Mouse (Mus musculus) hindbrain, embryonic 10.5 days (tissue): Measurements from ENCODE around the gene Nhlh2. TPM values are rescaled to one million over a fixed set of nuclear protein-coding genes. Genes with fewer than 3 reads are reported as not detected.

ENCODE experiments used
- DNase-seq: peaks from one replicate; pipeline ENCODE4 v3.0.0-alpha.2; 2017; ENCODE audit warnings: low spot score
- H3K27ac ChIP-seq: fragments of 300-500 bp; sonication (generic); 2 replicates; pipeline ENCODE4 v1.5.1; 2016; ENCODE audit warnings: mild to moderate bottlenecking, moderate library complexity
- H3K27me3 ChIP-seq: fragments of 300-500 bp; sonication (generic); 2 replicates; pipeline ENCODE4 v1.6.1; 2016; ENCODE audit warnings: mild to moderate bottlenecking; ENCODE audit not compliant: poor library complexity, insufficient read depth, severe bottlenecking
- H3K36me3 ChIP-seq: fragments of 300-500 bp; sonication (generic); 2 replicates; pipeline ENCODE4 v1.6.1; 2016; ENCODE audit warnings: mild to moderate bottlenecking, moderate library complexity
- H3K4me1 ChIP-seq: fragments of 300-500 bp; sonication (generic); replicated peaks from 2 replicates; pipeline ENCODE4 v1.6.1; 2016; ENCODE audit warnings: mild to moderate bottlenecking
- H3K4me3 ChIP-seq: fragments of 300-500 bp; sonication (generic); 2 replicates; pipeline ENCODE4 v1.5.1; 2016; ENCODE audit warnings: mild to moderate bottlenecking, moderate library complexity
- H3K9me3 ChIP-seq: fragments of 300-500 bp; sonication (generic); 2 replicates; pipeline ENCODE4 v1.6.1; 2016; ENCODE audit warnings: mild to moderate bottlenecking, moderate library complexity
- WGBS: fragments of 180-500 bp; shearing (Covaris S2); methylation state at CpG from one replicate; pipeline ENCODE4 v1.1.7; 2016; 5-methylcytosine and 5-hydroxymethylcytosine counted together
- polyA plus RNA-seq: library from polyadenylated mRNA; unstranded; fragments of >200 nt; fragmentation: Nextera tagmentation; extraction: Ambion mirVana; gene quantifications from 2 replicates; pipeline ENCODE4 v1.2.1, GENCODE M21; 2016

Gene Nhlh2
- polyA plus RNA-seq, 1 experiment from 2014 or later: 152 TPM

DNA sequence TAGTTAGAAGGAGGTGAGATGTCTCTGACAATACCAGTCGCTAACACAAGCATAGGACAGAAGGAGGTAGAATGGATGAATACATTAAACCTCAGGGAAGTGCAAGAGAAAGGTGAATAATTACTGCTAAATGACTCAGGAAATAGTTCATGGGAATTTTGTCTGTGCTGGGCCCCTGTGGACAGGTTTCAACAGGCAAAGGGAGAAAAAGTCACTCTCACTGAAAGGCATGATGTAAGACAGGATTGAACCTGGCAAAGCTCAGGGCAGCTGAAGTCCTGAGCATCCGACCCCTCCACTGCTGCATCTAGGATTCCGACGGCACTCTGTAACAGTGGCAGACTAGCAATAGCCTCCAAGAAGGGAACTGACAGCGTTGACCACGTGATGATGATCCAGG lies 28.7 kb downstream of the Nhlh2 start:
- DNase-seq: no peak
- H3K27me3 ChIP-seq: no peaks in the 10 kb centered on the region; the same call in 1 of the 2 replicates
- H3K4me1 ChIP-seq: peaks cover 6% of the 10 kb centered on the region; the same call in 1 of the 2 replicates
- 71% methylated on average over 6 of the region's 6 CpGs for WGBS
- peaks cover 7% of the 10 kb centered on the region; the same call in 1 of the 2 replicates for H3K9me3 ChIP-seq
- no peaks in the 10 kb centered on the region for H3K36me3 ChIP-seq
- no peak overlapping the region for H3K4me3 ChIP-seq
- H3K27ac ChIP-seq: no peak overlapping the region

DNA sequence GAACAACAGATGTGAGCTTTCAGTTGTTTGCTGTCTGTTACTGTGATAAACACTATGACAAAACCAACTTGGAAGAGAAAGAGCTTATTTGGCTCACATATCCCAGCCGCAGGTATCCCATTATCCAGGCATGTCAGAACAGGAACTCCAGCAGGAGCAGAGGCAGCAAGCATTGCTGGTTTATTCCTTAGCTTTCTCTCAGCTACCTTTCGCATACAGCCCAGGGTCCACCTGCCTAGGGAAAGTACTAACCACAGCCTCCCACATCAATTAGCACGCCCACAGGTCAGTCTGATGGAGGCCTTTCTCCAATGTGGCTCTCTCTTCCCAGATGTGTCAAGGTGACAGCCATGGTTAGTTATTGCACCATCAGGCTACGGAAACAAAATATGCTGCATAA lies 31.8 kb downstream of the Nhlh2 start:
- Histone ChIP-seq H3K27me3 (peaks cover 4% of the 10 kb centered on the region; the same call in 1 of the 2 replicates), H3K4me1 (peaks cover 6% of the 10 kb centered on the region; the same call in 1 of the 2 replicates), H3K9me3 (peaks cover 7% of the 10 kb centered on the region; the same call in 1 of the 2 replicates), H3K27ac (no peak overlapping the region), H3K36me3 (no peaks in the 10 kb centered on the region), H3K4me3 (no peak overlapping the region)
- DNase-seq: no peak
- WGBS: 89% methylated on average over 4 of the region's 4 CpGs

DNA sequence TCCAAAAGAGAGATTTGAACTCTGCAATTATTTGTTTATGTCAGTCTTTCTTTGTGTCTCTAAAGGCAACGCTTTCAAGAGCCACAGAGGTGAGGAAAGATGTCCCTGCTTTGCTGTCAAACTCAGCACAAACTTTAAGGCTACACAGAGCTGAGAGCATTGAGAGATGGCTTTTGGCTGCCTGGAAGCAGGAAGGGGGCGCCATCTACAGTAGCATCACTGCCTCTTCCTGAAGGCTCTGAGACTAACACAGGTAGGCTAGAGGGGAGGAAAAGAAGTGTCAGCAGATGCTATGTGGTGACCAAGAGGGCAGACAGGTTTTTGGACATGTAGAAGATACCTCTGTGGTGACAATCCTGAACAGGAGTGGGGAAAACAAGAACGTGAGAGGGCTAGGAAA lies 35.2 kb downstream of the Nhlh2 start:
- Histone ChIP-seq H3K27ac (0 out of 2 replicates have a peak overlapping the region, but pooled peaks have one; percentile 12), H3K27me3 (peaks cover 4% of the 10 kb centered on the region; the same call in 1 of the 2 replicates), H3K36me3 (no peaks in the 10 kb centered on the region), H3K4me1 (peaks cover 21% of the 10 kb centered on the region), H3K9me3 (no peaks in the 10 kb centered on the region), H3K4me3 (no peak overlapping the region)
- no peak for DNase-seq
- 34% methylated on average over 3 of the region's 3 CpGs for WGBS

DNA sequence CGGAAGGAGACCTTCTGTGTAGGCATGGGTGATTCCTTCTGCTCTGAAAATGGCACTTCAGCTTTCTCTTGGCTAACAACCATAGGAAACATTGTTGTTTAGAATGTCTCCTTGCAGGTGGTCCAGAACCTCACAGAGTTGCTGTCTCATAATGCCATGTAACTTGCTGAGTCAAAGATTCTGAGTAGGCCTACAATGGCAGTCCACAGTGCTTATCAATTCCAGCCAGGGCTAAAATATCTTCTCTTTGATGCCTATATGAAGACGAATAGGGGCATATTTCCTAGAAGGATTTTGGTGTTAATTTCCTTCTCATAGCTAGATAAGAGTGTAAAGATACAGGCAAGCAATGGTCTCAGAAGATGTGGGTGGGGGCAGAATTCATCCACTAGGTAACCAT lies 37.7 kb downstream of the Nhlh2 start:
- H3K4me3 ChIP-seq: no peak overlapping the region
- 0 out of 2 replicates have a peak overlapping the region, but pooled peaks have one; percentile 29 for H3K27ac ChIP-seq
- 0 out of 2 replicates have a peak, but pooled peaks cover 2% of the 10 kb centered on the region for H3K9me3 ChIP-seq
- no peak for DNase-seq
- H3K36me3 ChIP-seq: no peaks in the 10 kb centered on the region
- WGBS: 94% methylated on average over 2 of the region's 2 CpGs
- H3K4me1 ChIP-seq: peaks cover 27% of the 10 kb centered on the region
- H3K27me3 ChIP-seq: peaks cover 4% of the 10 kb centered on the region; the same call in 1 of the 2 replicates

DNA sequence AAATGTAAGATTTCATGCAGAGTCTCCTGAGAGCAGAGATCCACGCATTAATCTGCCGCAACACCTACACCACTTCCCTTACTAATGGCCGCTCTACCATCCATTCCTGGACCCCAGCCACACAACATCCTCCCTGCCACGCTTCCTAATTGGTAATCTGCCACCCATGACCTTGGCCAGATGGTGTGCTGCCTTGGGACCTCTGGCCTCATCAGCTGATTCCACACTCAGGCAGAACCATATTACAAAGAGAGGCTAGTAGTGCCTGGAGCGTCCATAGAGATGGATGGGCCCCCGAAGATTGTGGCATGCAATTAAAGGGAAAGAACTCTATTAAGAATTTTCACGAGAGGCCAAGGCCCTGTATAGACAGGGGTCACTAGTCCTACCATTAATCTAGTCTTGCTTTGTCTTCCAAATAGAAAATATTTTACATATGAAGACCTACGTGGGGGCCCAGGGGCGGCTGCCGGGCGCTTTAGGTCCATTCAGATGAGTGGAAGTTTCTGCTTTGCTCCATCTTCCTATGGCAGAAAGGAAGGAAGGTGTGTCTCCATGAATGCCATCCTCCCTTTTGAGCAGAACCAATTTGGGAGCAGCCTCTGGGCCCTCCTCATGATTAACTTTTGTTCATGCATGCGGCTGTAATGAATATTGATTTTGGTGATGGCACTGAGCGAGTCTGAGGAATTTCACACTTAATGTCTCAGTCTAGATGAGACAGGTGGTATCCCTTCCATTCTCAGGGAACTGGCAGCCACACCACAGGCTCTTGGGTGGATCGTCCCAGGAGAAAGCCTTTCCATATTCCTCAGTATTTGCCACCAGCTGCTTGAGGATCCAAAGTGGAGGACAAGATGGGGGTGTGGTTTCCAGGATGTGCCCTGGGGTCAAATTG lies 39.6 kb downstream of the Nhlh2 start:
- DNase-seq: peak; percentile 75
- Histone ChIP-seq H3K4me1 (peaks cover 43% of the 10 kb centered on the region), H3K36me3 (no peaks in the 10 kb centered on the region), H3K27me3 (peaks cover 4% of the 10 kb centered on the region; the same call in 1 of the 2 replicates), H3K9me3 (0 out of 2 replicates have a peak, but pooled peaks cover 2% of the 10 kb centered on the region), H3K27ac (peak overlapping the region; percentile 56; the same call in 1 of the 2 replicates), H3K4me3 (no peak overlapping the region)
- 58% methylated on average over 14 of the region's 14 CpGs for WGBS

DNA sequence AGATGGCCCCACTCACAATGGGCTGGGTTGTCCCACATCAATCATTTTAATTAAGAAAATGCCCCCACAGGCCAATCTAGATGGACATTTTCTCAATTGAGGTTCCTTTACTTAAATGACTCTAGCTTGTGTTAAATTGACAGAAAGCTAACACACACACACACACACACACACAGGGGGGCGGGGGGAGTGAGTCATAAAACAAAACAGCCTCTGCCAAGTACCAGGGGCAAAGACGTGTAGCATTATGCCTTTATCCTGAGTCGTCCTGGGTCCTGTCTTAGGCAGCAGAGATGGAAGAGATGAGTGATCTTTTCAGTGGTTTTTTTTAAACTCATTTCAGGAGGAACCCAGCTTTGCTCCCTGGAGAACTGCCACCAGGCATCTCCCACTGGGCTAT lies 42.2 kb downstream of the Nhlh2 start:
- DNase-seq: no peak
- H3K27ac ChIP-seq: peak overlapping the region; percentile 45

DNA sequence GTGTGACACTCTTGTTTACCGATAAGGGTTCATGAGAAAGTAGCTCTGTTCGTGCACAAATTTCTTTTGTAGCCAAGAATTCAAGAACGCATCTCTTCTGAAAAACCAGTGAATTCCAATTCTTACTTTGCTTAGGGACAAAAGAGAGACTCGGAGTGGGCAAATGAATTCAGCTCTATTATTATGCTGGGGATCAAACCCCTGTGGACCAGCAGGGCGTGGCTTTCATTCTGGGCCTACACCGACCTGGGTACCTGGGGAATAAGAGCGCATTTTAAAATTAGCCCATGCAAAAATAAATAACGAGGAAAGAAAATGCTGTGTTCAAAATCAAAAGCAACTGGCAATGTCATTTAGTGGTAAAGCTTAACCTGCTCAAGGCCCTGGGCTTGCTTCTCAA lies 43.4 kb downstream of the Nhlh2 start:
- DNase-seq: no peak
- H3K27me3 ChIP-seq: no peaks in the 10 kb centered on the region
- 28% methylated on average over 8 of the region's 8 CpGs for WGBS
- H3K36me3 ChIP-seq: no peaks in the 10 kb centered on the region
- H3K4me3 ChIP-seq: no peak overlapping the region
- H3K27ac ChIP-seq: peak overlapping the region; percentile 88
- peaks cover 76% of the 10 kb centered on the region for H3K4me1 ChIP-seq
- 0 out of 2 replicates have a peak, but pooled peaks cover 2% of the 10 kb centered on the region for H3K9me3 ChIP-seq

More for the DNA sequence above, 42.2 kb downstream of the Nhlh2 start:
- Histone ChIP-seq H3K36me3 (no peaks in the 10 kb centered on the region), H3K4me3 (no peak overlapping the region), H3K27me3 (no peaks in the 10 kb centered on the region), H3K9me3 (0 out of 2 replicates have a peak, but pooled peaks cover 2% of the 10 kb centered on the region), H3K4me1 (peaks cover 65% of the 10 kb centered on the region)
- WGBS: 58% methylated on average over 3 of the region's 3 CpGs

DNA sequence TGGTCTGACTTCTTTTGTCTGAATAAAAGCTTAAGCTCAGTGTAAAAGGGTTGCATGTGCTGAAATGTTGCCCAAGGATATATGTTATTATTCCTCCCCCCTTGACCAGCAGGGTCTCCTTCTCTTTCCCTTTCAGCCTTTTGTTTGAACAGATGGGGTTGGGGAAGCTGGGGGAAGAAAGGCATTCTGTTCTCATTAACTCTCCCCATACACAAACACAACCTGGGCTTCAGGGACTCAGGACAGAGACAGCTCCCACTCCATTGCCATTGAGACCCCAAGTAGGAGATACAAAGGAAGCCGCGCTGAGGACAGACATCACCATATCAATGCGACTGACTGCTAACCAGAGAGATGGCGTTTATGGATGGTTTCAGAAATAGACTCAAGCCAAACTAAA lies 46.0 kb downstream of the Nhlh2 start:
- no peaks in the 10 kb centered on the region for H3K27me3 ChIP-seq
- peaks cover 54% of the 10 kb centered on the region for H3K4me1 ChIP-seq
- H3K27ac ChIP-seq: peak overlapping the region; percentile 81
- no peaks in the 10 kb centered on the region for H3K36me3 ChIP-seq
- H3K9me3 ChIP-seq: 0 out of 2 replicates have a peak, but pooled peaks cover 2% of the 10 kb centered on the region
- WGBS: 4% methylated on average over 4 of the region's 4 CpGs
- no peak overlapping the region for H3K4me3 ChIP-seq
- DNase-seq: peak; percentile 56

DNA sequence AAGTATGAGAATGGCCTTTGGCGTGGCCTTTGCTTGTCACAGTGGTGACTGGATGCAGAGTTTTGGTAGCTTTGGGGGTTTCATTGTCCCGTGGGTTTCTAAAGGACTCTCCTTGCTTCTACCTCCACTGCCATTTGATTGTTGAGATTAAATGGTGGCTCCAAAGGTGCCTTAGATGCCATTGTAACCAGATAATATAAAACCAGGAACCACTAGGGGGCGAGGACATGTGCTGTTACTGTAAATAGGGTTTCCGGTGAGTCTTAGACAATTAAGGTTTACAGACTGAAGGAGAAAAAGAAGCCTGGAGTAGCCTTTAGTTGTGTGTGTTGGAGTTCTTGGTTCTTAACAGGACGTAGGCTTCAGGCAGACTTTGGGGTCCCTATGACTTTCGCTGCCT lies 50.2 kb downstream of the Nhlh2 start:
- Histone ChIP-seq H3K36me3 (no peaks in the 10 kb centered on the region), H3K4me3 (no peak overlapping the region), H3K9me3 (no peaks in the 10 kb centered on the region), H3K27ac (no peak overlapping the region), H3K27me3 (no peaks in the 10 kb centered on the region), H3K4me1 (peaks cover 48% of the 10 kb centered on the region)
- 81% methylated on average over 6 of the region's 6 CpGs for WGBS
- DNase-seq: no peak

DNA sequence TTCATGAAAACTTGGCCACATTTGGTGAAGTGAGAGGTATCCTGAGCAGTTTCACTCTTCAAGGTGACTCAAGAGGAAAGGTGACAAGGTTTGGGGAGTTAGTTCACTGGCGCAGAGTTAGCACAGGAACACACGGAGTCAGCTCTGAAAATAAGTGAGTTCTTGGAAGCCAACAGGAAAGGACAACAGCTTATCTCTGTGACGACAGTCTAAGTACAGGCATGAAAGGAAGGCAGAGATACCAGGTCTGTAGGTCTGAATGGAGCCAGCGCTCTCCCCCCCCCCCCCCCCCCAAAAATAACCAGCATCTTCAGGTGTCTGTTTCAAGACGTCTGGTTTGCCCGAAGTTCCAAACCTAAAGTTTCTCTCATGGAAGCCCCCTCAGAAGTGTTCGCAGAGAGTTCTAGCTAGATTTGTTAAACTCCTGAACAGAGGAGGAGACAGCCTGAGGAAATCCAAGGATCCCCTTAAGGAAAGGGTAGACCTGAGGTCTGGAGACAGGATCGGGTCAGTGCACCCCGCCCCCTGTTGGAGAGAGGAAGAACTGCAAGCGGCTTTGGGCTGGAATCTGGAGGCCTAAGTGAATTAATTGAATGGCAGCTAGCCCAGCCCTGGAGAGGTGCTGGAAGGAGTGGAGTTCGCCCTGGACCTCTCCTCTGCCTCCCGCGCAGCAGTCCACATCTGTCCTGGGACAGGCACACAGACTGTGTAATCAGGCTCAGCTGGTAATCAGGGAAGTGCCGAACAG lies 52.2 kb downstream of the Nhlh2 start:
- no peak overlapping the region for H3K4me3 ChIP-seq
- peaks cover 29% of the 10 kb centered on the region for H3K4me1 ChIP-seq
- H3K27ac ChIP-seq: peak overlapping the region; percentile 78
- no peaks in the 10 kb centered on the region for H3K9me3 ChIP-seq
- no peaks in the 10 kb centered on the region for H3K27me3 ChIP-seq
- 45% methylated on average over 14 of the region's 14 CpGs for WGBS
- DNase-seq: peak; percentile 83
- no peaks in the 10 kb centered on the region for H3K36me3 ChIP-seq

DNA sequence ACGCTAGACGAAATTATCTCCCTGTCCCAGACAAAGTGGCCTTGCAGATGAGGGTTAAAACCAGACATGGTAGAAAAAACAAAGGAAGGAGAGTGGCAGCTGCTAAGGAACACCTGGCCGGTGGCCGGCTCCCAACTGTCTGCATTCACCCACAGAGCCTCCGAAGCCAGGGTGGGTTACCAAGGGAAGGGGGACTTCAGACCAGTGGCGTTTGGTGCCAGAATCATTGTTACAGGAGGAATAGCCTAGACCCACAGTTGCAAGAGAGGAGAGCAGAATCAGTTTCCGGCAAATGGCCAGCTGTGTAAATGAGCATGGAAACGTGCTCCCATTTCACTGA lies 52.8 kb downstream of the Nhlh2 start:
- no peak for DNase-seq
- 44% methylated on average over 8 of the region's 8 CpGs for WGBS
- Histone ChIP-seq H3K27me3 (no peaks in the 10 kb centered on the region), H3K4me1 (peaks cover 23% of the 10 kb centered on the region), H3K9me3 (no peaks in the 10 kb centered on the region), H3K27ac (peak overlapping the region; percentile 78), H3K4me3 (no peak overlapping the region), H3K36me3 (no peaks in the 10 kb centered on the region)

DNA sequence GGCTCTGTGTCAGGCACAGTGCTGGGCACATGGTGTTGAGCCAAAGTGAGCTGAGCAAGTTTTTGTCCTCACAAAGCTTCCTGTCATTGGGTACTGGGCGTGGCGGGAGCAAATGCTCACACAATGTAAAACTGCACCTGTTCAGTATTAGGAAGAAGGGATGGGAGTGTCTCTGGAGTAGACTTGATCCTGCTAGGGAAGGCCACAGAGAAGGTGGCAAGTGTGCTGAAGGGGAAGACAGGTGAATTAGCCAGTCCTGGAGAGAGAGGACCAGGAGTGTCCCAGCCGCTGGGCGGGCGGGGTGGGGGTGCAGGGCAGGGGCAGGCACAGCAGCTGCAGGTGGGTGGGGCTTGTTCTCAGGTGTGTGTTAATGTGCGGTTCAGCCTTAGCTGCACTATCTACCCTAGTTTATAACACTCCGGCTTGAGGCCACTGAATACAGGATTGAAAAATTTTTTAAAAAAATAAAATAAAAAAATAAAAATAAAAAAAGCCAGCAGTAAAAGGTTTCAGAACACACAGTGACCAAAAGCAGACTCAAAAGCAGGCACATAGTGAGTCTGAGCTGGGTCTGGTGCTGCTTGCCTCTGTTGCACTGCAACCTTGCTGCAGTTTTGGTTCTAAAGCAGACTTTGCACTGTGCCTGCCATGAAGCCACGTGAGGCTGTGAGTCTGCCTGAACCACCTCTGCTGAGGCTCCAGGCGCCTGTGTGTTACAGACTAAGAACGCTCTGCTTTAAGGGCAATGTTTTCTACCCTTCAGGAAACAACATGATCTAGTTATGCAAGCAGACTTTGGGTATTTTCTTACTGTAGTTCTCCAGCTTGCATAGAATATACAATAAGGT lies 53.6 kb downstream of the Nhlh2 start:
- H3K4me3 ChIP-seq: no peak overlapping the region
- H3K4me1 ChIP-seq: peaks cover 18% of the 10 kb centered on the region
- H3K27ac ChIP-seq: peak overlapping the region; percentile 78
- DNase-seq: no peak
- no peaks in the 10 kb centered on the region for H3K27me3 ChIP-seq
- 67% methylated on average over 10 of the region's 10 CpGs for WGBS
- no peaks in the 10 kb centered on the region for H3K36me3 ChIP-seq
- H3K9me3 ChIP-seq: no peaks in the 10 kb centered on the region
